Mouse (Mus musculus) forebrain, embryonic 16.5 days (tissue): ENCODE measurements at regions not wholly inside any gene's neighbourhood (a gene's known extent, or its start where the extent isn't known, plus 50 kb on each side); places are given as distances from the start of the nearest gene placed in this dataset.

Experiments
- ATAC-seq: fragments of 200-750 bp; cut with Nextera tagmentation; 2 replicates; pipeline ENCODE4 v1.8.0; 2017; ENCODE audit warnings: mild to moderate bottlenecking, moderate library complexity
- H3K27ac ChIP-seq: fragments of 300-500 bp; sonication (generic); 2 replicates; pipeline ENCODE4 v1.5.1; 2014; ENCODE audit warnings: low read length, control low read depth
- H3K27me3 ChIP-seq: fragments of 300-500 bp; sonication (generic); replicated peaks from 2 replicates; pipeline ENCODE4 v1.6.1; 2014; ENCODE audit warnings: low read length; ENCODE audit not compliant: control insufficient read depth, insufficient read depth
- H3K36me3 ChIP-seq: fragments of 300-500 bp; sonication (generic); 2 replicates; pipeline ENCODE4 v1.6.1; 2014; ENCODE audit not compliant: control insufficient read depth, insufficient read depth
- H3K4me1 ChIP-seq: fragments of 300-500 bp; sonication (generic); replicated peaks from 2 replicates; pipeline ENCODE4 v1.6.1; 2014; ENCODE audit warnings: low read length; ENCODE audit not compliant: control insufficient read depth, insufficient read depth
- H3K4me2 ChIP-seq: fragments of 300-500 bp; sonication (generic); 2 replicates; pipeline ENCODE4 v1.6.1; 2014; ENCODE audit warnings: mild to moderate bottlenecking, low read length, control low read depth
- H3K4me3 ChIP-seq: fragments of 300-500 bp; sonication (generic); replicated peaks from 2 replicates; pipeline ENCODE4 v1.5.1; 2014; ENCODE audit warnings: mild to moderate bottlenecking, low read length, control low read depth
- H3K9ac ChIP-seq: fragments of 300-500 bp; sonication (generic); replicated peaks from 2 replicates; pipeline ENCODE4 v1.6.1; 2014; ENCODE audit warnings: low read depth, low read length, control low read depth
- H3K9me3 ChIP-seq: fragments of 300-500 bp; sonication (generic); 2 replicates; pipeline ENCODE4 v1.6.1; 2016; ENCODE audit warnings: low read length; ENCODE audit not compliant: control insufficient read depth
- WGBS: fragments of 180-500 bp; shearing (Covaris S2); extraction: QIAGEN DNeasy Blood & Tissue Kit; methylation state at CpG from one replicate; pipeline ENCODE4 v1.1.7; 2014; 5-methylcytosine and 5-hydroxymethylcytosine counted together

DNA sequence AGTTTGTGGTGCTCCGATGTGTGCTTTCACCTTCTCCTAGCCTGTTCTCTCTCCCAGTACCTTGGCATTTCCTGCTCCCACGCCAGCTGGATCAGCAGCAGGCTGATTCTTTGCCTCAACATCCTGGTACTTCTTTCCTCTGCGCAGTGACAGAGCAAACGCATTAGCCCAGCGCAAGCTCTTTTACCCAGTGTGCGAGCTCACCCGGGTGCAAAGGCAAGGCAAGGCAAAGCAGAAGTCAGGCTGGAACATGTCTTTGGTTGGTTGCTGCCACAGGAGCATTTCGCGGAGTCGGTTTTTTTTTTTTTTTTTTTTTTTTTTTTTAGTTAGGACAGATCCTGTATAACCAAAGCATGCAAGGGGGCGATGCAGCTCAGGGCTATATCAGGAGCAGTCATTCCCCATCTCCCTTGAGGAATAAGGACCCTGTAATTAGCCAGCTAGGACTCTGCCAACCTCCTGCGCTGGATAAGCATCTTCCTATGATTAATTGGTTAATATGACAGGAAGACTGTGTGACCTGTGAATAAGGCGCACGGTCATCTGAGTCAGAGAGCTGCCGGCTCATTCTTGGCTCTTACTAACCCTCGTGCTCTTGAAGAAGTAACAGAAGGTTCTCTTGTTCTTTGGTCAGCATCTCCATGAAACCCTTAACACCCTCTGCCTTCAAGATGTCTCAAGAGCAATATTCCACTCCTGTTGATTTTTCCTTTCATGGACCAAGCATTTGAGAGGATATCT is 123.9 kb downstream of the Ifng start:
- no peaks in the 10 kb centered on the region for H3K9me3 ChIP-seq
- no peaks in the 10 kb centered on the region for H3K27me3 ChIP-seq
- H3K4me1 ChIP-seq: 0 out of 2 replicates have a peak, but pooled peaks cover 2% of the 10 kb centered on the region
- peak overlapping the region; percentile 2 for H3K4me2 ChIP-seq
- no peak overlapping the region for H3K9ac ChIP-seq
- no peak overlapping the region for H3K27ac ChIP-seq
- no peak for ATAC-seq
- 63% methylated on average over 16 of the region's 16 CpGs for WGBS
- H3K36me3 ChIP-seq: no peaks in the 10 kb centered on the region
- H3K4me3 ChIP-seq: no peak overlapping the region

DNA sequence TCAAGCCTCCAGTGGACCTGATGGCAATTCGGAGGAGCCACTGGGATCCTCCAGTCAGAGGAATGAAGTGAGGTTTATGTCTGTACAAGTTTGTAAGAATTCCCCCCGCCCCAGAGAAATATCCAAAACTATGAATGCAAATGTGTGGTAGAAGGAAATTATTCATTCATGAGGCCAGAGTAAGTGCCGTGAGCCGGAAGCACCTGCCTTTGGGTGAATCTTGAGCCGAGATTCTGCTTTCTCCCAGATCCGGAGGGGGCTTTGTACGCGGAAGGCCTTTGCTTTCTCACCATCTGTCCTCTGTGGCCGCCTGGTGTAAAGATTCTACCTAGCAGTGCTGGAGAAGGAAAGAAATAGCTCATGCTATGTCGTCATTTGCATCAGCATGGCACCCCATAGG is 127.8 kb downstream of the Ifng start:
- 85% methylated on average over 10 of the region's 10 CpGs for whole genome bisulfite sequencing
- no peak for ATAC-seq
- H3K4me2 ChIP-seq: no peak overlapping the region
- H3K27me3 ChIP-seq: no peaks in the 10 kb centered on the region
- H3K36me3 ChIP-seq: no peaks in the 10 kb centered on the region
- H3K9ac ChIP-seq: no peak overlapping the region
- no peak overlapping the region for H3K4me3 ChIP-seq
- 0 out of 2 replicates have a peak, but pooled peaks cover 2% of the 10 kb centered on the region for H3K4me1 ChIP-seq
- H3K9me3 ChIP-seq: no peaks in the 10 kb centered on the region
- H3K27ac ChIP-seq: no peak overlapping the region

- Histone ChIP-seq H3K9ac (no peak overlapping the region), H3K4me2 (no peak overlapping the region), H3K27me3 (no peaks in the 10 kb centered on the region), H3K4me3 (no peak overlapping the region), H3K4me1 (no peaks in the 10 kb centered on the region), H3K27ac (no peak overlapping the region), H3K9me3 (no peaks in the 10 kb centered on the region), H3K36me3 (no peaks in the 10 kb centered on the region)
- WGBS: 62% methylated on average over 8 of the region's 8 CpGs
- no peak for ATAC-seq
Measured at GRCm38 (mm10) chr10:118569424-118569823, 128.6 kb downstream of the Ifng start.

GRCm38 (mm10) chr10:118573247-118573646 is 132.4 kb downstream of the Ifng start:
- Histone ChIP-seq H3K4me2 (no peak overlapping the region), H3K27me3 (no peaks in the 10 kb centered on the region), H3K36me3 (no peaks in the 10 kb centered on the region), H3K9me3 (no peaks in the 10 kb centered on the region), H3K27ac (no peak overlapping the region), H3K4me3 (no peak overlapping the region), H3K4me1 (no peaks in the 10 kb centered on the region), H3K9ac (no peak overlapping the region)
- no peak for ATAC-seq
- whole genome bisulfite sequencing: 51% methylated on average over 3 of the region's 3 CpGs

- Histone ChIP-seq H3K36me3 (no peaks in the 10 kb centered on the region), H3K27me3 (no peaks in the 10 kb centered on the region), H3K4me1 (no peaks in the 10 kb centered on the region), H3K9me3 (0 out of 2 replicates have a peak, but pooled peaks cover 3% of the 10 kb centered on the region), H3K9ac (no peak overlapping the region), H3K4me2 (no peak overlapping the region), H3K27ac (no peak overlapping the region), H3K4me3 (no peak overlapping the region)
- WGBS: 48% methylated on average over 7 of the region's 7 CpGs
- no peak for ATAC-seq
Measured at GRCm38 (mm10) chr10:118575570-118575969, 134.7 kb downstream of the Ifng start.

GRCm38 (mm10) chr10:118581376-118581775 is 140.5 kb downstream of the Ifng start:
- no peak for ATAC-seq
- H3K27me3 ChIP-seq: no peaks in the 10 kb centered on the region
- 0 out of 2 replicates have a peak, but pooled peaks cover 3% of the 10 kb centered on the region for H3K9me3 ChIP-seq
- no peak overlapping the region for H3K4me3 ChIP-seq
- H3K4me2 ChIP-seq: no peak overlapping the region
- no peak overlapping the region for H3K27ac ChIP-seq
- H3K9ac ChIP-seq: no peak overlapping the region
- WGBS: 90% methylated on average over 2 of the region's 2 CpGs
- H3K4me1 ChIP-seq: no peaks in the 10 kb centered on the region
- H3K36me3 ChIP-seq: no peaks in the 10 kb centered on the region

DNA sequence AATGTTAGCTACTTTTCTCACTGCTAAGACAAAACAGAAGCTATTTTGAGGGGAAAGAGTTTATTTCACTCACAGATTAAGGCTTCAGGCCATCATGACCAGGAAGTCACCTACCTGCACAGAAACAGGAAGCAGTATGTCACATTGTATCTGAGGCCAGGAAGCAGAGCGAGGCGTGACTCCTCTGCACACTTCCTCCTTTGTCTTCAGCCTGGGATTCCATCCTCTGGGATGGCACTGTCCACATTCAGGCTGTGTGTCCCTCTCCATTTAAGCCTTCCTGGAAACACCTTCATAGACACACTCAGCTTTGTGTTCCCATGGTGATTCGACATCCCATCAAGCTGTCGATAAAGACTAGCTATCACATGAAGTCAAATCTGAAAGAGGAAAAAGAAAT is 145.0 kb downstream of the Ifng start:
- no peak overlapping the region for H3K27ac ChIP-seq
- WGBS: 91% methylated on average over 4 of the region's 4 CpGs
- no peak overlapping the region for H3K4me2 ChIP-seq
- no peaks in the 10 kb centered on the region for H3K27me3 ChIP-seq
- no peaks in the 10 kb centered on the region for H3K4me1 ChIP-seq
- H3K9ac ChIP-seq: no peak overlapping the region
- no peaks in the 10 kb centered on the region for H3K36me3 ChIP-seq
- no peaks in the 10 kb centered on the region for H3K9me3 ChIP-seq
- H3K4me3 ChIP-seq: no peak overlapping the region
- ATAC-seq: no peak

DNA sequence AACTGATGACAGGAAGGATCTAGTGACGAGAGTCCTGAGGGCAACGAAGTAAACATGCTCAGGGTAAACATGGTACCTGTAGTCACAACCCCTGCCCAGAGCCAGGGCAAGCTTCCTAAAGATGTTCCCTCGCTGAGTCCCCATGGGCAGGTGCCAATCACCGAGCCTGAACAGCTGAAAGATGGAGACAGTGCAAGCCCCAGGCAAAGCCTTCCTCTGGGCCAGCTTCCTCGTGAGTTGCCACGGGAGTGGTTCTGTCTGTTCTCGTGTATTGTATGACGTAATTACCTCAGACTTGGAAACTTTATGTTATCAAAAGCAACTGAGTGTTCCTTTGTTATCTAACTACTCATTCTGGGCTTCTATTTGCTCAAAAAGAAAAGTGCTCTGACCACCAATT is 147.4 kb downstream of the Ifng start:
- no peak overlapping the region for H3K27ac ChIP-seq
- H3K27me3 ChIP-seq: no peaks in the 10 kb centered on the region
- no peak for ATAC-seq
- H3K4me2 ChIP-seq: no peak overlapping the region
- H3K4me3 ChIP-seq: no peak overlapping the region
- H3K9me3 ChIP-seq: no peaks in the 10 kb centered on the region
- H3K4me1 ChIP-seq: no peaks in the 10 kb centered on the region
- no peaks in the 10 kb centered on the region for H3K36me3 ChIP-seq
- H3K9ac ChIP-seq: no peak overlapping the region
- WGBS: 54% methylated on average over 8 of the region's 8 CpGs

DNA sequence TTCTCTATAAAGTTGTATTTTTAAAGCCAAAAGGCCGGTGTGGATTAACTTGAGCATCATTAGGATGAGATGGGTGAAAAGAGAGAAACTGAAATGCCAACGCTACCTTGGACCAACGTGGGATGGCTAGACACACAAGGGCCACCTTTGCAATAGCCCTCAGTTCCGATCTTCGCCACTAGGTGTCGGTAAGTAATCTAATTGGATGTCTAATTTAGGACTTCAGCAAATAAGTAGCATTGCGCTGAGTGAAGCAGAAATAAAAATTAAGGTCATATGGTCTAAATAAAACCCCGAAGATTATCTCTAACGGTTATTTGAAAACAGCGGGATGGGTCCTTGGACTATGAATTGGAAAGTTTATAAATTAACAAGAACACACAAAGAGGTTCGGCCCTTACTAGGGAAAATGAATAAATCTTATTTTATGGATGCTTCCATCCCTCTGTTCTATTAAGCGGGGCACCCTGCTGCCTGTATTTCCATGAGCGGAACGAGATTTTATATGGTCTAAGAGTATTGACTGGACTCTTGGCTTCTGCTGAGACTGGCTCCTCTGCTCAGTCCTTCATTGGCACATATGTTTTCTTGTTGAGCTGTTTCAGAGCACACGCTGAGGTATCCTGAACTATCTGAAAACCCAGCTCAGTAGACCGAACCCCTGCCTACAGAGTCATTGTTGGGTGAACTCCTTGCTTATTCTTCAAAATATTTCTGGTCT is 152.0 kb downstream of the Ifng start:
- no peak overlapping the region for H3K27ac ChIP-seq
- 40% methylated on average over 16 of the region's 16 CpGs for WGBS
- H3K4me2 ChIP-seq: no peak overlapping the region
- H3K9ac ChIP-seq: no peak overlapping the region
- no peak overlapping the region for H3K4me3 ChIP-seq
- no peaks in the 10 kb centered on the region for H3K27me3 ChIP-seq
- H3K9me3 ChIP-seq: no peaks in the 10 kb centered on the region
- H3K36me3 ChIP-seq: no peaks in the 10 kb centered on the region
- peak; percentile 67; the same call in 1 of the 2 replicates for ATAC-seq
- H3K4me1 ChIP-seq: no peaks in the 10 kb centered on the region
